Mouse (Mus musculus): ENCODE measurements at regions not wholly inside any gene's neighbourhood (a gene's known extent, or its start where the extent isn't known, plus 50 kb on each side); places are given as distances from the start of the nearest gene placed in this dataset.

DNA sequence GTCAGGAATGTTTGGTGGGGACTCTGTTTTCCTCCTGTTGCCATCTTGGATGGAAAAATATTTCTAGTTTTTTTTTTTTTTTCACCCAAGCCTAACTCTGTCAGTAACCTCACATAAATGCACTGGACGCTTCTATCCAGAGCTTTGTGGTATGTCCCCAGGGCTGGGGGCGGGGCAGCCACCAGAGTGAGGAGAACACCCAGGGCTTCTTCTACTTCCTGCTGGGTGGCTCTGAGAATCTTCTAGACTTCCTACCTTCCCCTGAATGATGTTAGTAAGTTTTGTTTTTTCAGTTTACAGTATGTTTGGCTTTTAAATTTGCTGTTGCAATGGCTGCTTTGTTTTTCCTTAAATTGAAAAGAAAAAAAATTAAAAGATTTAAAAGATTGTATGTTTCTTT is 73.3 kb upstream of the Ccdc54 start:
- TF ChIP-seq POLR2A (IDR thresholded peaks at IDR 0.05; ENCODE audit: insufficient read depth, low read depth, low read length) (no peak), CTCF (IDR thresholded peaks at IDR 0.05; ENCODE audit: insufficient read depth, low read depth, low read length) (no peak)

Measured in olfactory bulb, adult 2 months (tissue).